Mouse (Mus musculus) left cerebral cortex, adult 6 months (tissue): ENCODE data around the gene Flcn. TPM values are rescaled to one million over a fixed set of nuclear protein-coding genes. Genes with fewer than 3 reads are reported as not detected.

Experiments used
- long read RNA-seq, 2 experiments: library from polyadenylated mRNA; unstranded; transcript quantifications; one replicate each; pipeline ENCODE4 v2.0.0; 2019 to 2020
- polyA plus RNA-seq: library from polyadenylated mRNA; unstranded; fragments of <200 nt; fragmentation: Nextera tagmentation; gene quantifications from 2 replicates; pipeline ENCODE4 v1.2.3, GENCODE M21; 2021

The Flcn gene
- 22.3 and 28.4 TPM in 2 replicates for polyA plus RNA-seq
- long read RNA-seq, experiment 1, transcript Flcn-203 (13 exons, 3,437 nt), result major isoform, 226 of 340 reads
- long read RNA-seq, experiment 1, partial matches to known transcripts, result 20 of 340 reads
- long read RNA-seq, experiment 1, other reads (novel, unspliced or antisense), result 90 of 340 reads
- long read RNA-seq, experiment 2, transcript Flcn-203 (13 exons, 3,437 nt), result major isoform, 24 of 41 reads
- long read RNA-seq, experiment 2, partial matches to known transcripts, result 11 of 41 reads
- long read RNA-seq, experiment 2, other reads (novel, unspliced or antisense), result 6 of 41 reads

GRCm38 (mm10) chr11:59809670-59810474 lies at the start of gene Flcn:
Flcn (minus strand) TSS chr11:59810016.

GRCm38 (mm10) chr11:59839459-59840126 lies 29.8 kb upstream of the Flcn start, which contains the start of gene Cops3:
Cops3 (minus strand) TSS chr11:59839838.

GRCm38 (mm10) chr11:59839008-59839458 lies 29.2 kb upstream of the Flcn start, which contains the start of gene Nt5m:
Nt5m (plus strand) TSS chr11:59839447.

GRCm38 (mm10) chr11:59787199-59787781 lies 22.5 kb downstream of the Flcn start, which contains the start of gene Pld6:
Pld6 (minus strand) TSS chr11:59787645.

Other genes with a start within 250 kb of the Flcn start
- not detected in 2 replicates for gene Olfr222, start 233.8 kb downstream of the Flcn start, polyA plus RNA-seq
- not detected in 2 replicates for gene Olfr223, start 216.7 kb downstream of the Flcn start, polyA plus RNA-seq
- gene Mprip, start 148.7 kb downstream of the Flcn start, polyA plus RNA-seq, result 29.8 and 39.8 TPM in 2 replicates
- gene Pld6, start 22.4 kb downstream of the Flcn start, polyA plus RNA-seq, result 0.42 and 0.54 TPM in 2 replicates
- 95.8 and 100 TPM in 2 replicates for gene Nt5m, start 29.4 kb upstream of the Flcn start, polyA plus RNA-seq
- gene Cops3, start 29.8 kb upstream of the Flcn start, polyA plus RNA-seq, result 93.0 and 112 TPM in 2 replicates
- gene Med9, start 138.2 kb upstream of the Flcn start, polyA plus RNA-seq, result 56.3 and 56.8 TPM in 2 replicates
- gene Rasd1, start 154.9 kb upstream of the Flcn start, polyA plus RNA-seq, result 4.0 and 6.6 TPM in 2 replicates
- 4.3 and 4.6 TPM in 2 replicates for gene Pemt, start 236.5 kb upstream of the Flcn start, polyA plus RNA-seq